Mouse (Mus musculus) left cerebral cortex, postnatal 10 days (tissue): ENCODE measurements at regions not wholly inside any gene's neighbourhood (a gene's known extent, or its start where the extent isn't known, plus 50 kb on each side); places are given as distances from the start of the nearest gene placed in this dataset. TPM values are rescaled to one million over a fixed set of nuclear protein-coding genes. Genes with fewer than 3 reads are reported as not detected.

Source experiments
- microRNA-seq: library from miRNA; unstranded; fragments of <30 nt; microRNA quantifications from one replicate; pipeline ENCODE4 v1.2.0, GENCODE M21; 2022

Small RNA genes lying in the stretch of these regions (microRNA-seq; reads per million reads assigned to microRNA genes)
- gene Mir7214 (not detected), gene Mir7216 (not detected), gene Mir7217 (not detected), gene Mir7218 (not detected)
